Mouse (Mus musculus): ENCODE measurements around the gene Cypt15.
"Not testable (repeated sequence)": the region's sequence is repeated elsewhere in the genome, so short reads cannot be mapped to it uniquely, and the experiment has no call there.

Gene Cypt15

DNA sequence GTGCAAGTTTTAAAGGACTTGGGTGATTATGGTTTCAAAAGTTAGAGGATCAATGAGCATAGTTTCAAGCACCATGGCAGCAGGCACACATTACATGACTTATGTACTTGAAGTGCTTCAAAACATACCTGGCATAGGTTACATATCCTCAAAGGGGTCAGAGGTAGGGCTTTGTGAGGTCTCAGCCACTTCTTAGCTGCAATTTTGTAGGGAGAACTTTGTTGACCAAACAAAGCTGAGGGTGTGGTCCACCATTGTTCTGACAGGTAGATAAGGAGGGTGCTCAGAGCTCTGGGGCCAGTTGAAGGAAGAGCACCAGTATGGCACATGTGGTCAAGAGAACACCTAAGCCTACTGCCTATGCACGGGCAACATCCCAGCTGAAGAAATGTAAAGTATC is at the start of gene Cypt15:
Cypt15 (plus strand) TSS at position 301 of the 400 bp plus-strand sequence.
- DNase-seq (ENCODE audit: low read depth, low spot score) = not testable (repeated sequence)

DNA sequence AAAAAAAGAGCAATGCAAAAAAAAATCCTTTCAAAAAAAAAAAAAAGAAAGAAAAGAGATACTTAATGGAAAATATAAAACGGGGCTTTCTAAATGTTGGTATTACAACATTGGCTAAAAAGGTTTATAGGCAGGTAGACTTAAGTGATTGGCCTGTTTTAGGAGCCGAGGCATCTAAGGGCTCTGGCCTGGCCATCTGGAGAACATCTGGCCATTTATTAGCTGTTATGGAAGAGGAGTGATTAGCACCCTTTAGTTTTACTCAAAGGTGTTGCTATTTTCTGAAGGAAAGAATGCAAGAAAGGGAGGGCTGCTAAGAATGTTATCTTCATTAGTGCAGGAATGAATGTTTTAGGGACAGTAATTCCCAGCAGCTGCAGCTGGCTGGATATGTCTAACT is 24.9 kb downstream of the Cypt15 start:
- DNase-seq (ENCODE audit: low read depth, low spot score) = no peak

DNA sequence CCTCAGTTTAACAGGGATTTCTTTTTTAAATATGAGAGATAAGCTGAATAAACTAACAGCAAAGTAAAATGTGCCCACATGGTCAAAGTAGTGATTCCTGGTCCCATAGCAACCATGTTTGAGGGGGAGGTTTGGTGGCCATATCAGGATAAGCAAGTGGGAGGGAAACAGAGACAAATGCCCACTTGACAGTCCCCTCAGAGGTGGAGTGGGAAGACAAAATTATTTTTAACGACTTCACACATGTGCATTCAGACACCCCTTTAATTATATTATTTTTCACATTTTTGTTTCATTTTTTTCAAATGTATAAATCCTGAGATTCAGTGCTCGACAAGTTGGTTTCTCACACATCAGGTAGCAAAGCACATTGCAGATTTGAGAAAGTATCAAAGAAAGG is 32.8 kb downstream of the Cypt15 start:
- DNase-seq (ENCODE audit: low read depth, low spot score) = no peak

DNA sequence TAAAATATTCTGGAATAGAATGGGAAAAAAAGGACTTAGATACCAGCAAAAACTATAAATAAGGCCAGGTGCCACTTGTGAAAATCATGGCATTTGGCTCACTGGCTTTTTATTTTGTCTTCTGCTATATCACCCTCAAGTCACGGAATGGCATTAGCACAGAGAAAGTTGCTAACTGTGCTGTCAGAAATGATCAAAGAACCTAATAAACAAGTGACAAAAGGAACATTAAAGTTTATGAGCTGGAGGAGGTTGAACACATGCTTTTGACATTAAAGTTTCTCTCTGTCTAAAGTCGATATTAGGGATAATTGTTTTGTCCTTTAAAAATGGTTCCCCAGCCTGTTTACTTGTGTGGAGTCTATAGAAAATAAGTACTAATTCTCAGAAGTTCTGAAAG is 37.7 kb downstream of the Cypt15 start:
- no peak for DNase-seq (ENCODE audit: low read depth, low spot score)

All from ES-CJ7 (cell line).